Mouse (Mus musculus): Measurements from ENCODE around the gene Prdm11.
A peak's percentile ranks its signal among the peaks of the same experiment; 100 is the strongest.

- TF ChIP-seq CTCF (IDR thresholded peaks at IDR 0.05; ENCODE audit: low read depth) (peak; percentile 51), EP300 (IDR thresholded peaks at IDR 0.05; ENCODE audit: low read depth) (no peak)
Observed at GRCm38 (mm10) chr2:92987901-92988631, 57.9 kb downstream of the Prdm11 start.

All from liver, postnatal 0 days (tissue).